Mouse (Mus musculus) bone marrow macrophage, adult 2 months (primary cell): ENCODE results near the gene Arnt2.

Experiments used
- CTCF ChIP-seq: IDR thresholded peaks from 2 replicates; pipeline ENCODE4 v1.5.1; 2012; ENCODE audit warnings: low read depth, mild to moderate bottlenecking, low read length, moderate library complexity
- POLR2A ChIP-seq: IDR thresholded peaks from 2 replicates; pipeline ENCODE4 v1.6.1; 2012; ENCODE audit warnings: mild to moderate bottlenecking, low read depth, low read length, borderline replicate concordance

GRCm38 (mm10) chr7:84421753-84422152 is 11.8 kb upstream of the Arnt2 start:
- TF ChIP-seq CTCF (no peak), POLR2A (no peak)
